10 mouse cellular contexts compared by ENCODE assay signal in the genomic region with DNA sequence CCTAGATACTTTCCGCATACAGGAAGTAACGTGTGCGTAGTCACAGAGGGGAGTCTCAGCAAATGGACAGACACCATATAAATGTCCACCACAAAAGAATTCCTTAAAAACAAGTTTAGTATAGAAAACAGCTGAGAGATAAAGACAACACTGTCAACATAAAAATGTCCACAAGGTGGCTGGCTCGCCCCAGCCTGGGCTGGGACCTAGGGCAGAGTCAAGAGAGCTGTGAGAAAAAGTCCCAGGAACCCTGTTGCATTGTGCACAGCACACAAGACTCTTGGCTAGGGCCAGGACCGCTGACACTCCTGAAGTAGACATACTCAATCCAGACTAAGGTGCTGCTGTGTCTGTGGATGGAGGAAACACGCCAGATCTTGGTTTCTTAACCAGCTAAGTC. TPM values are rescaled to one million over a fixed set of nuclear protein-coding genes. Genes with fewer than 3 reads are reported as not detected.
DNase-seq lines count a peak whose midpoint lies in the region; ATAC-seq and TF ChIP-seq lines count a peak whose summit lies in the region.
"Had no signal": no experiment of that assay in that cellular context is flagged by ENCODE, and none has a peak within 500 bp of the region (broad histone marks: within the 10 kb centered on the region; RNA-seq: fewer than 3 reads in every experiment).

No protein-coding gene starts in this region.

- H3K27ac ChIP-seq in hindbrain, embryonic 11.5 days (ENCODE audit: low read depth, low read length) = no peak overlapping the region
- H3K27ac ChIP-seq in limb, embryonic 14.5 days (replicated peaks; ENCODE audit: low read depth, low read length) = no peak overlapping the region
- H3K27ac ChIP-seq in stomach, embryonic 14.5 days (ENCODE audit: low read length) = no peak overlapping the region
- H3K27ac ChIP-seq: embryonic facial prominence, embryonic 12.5 days; lung, embryonic 15.5 days had no signal

- H3K9me3 ChIP-seq in hindbrain, embryonic 11.5 days (ENCODE audit: control insufficient read depth, low read length) = no peaks in the 10 kb centered on the region
- H3K9me3 ChIP-seq in limb, embryonic 14.5 days (ENCODE audit: control insufficient read depth, low read length) = no peaks in the 10 kb centered on the region
- H3K9me3 ChIP-seq in stomach, embryonic 14.5 days (ENCODE audit: control insufficient read depth, low read depth, low read length) = no peaks in the 10 kb centered on the region
- H3K9me3 ChIP-seq: embryonic facial prominence, embryonic 12.5 days; lung, embryonic 15.5 days had no signal

- peak; percentile 18 for DNase-seq in left cerebral cortex, postnatal 4 days
- no peak for DNase-seq in left cerebral cortex, postnatal 10 days (ENCODE audit: extremely low spot score in 1 of 2, low spot score in 2 of 2)
- DNase-seq in ZHBTc4 (ENCODE audit: low read depth, low spot score) = peak; percentile 84
- DNase-seq in hindbrain, embryonic 11.5 days (ENCODE audit: low spot score) = peak; percentile 50
- DNase-seq in limb, embryonic 14.5 days (ENCODE audit: low spot score) = no peak
- no peak for DNase-seq in spleen, postnatal 4 days (ENCODE audit: low spot score in 2 of 2)
- DNase-seq in gastrocnemius, postnatal 25 days = no peak

- TF ChIP-seq POLR2A in limb, embryonic 14.5 days (IDR thresholded peaks at IDR 0.05; ENCODE audit: borderline replicate concordance, extremely low read depth, insufficient read depth, insufficient read length) = no peak

- 0 out of 2 replicates have a peak, but pooled peaks have one; percentile 45 for ATAC-seq in hindbrain, embryonic 11.5 days (ENCODE audit: low FRiP score)
- peak; percentile 62; the same call in 1 of the 2 replicates for ATAC-seq in limb, embryonic 14.5 days (ENCODE audit: low FRiP score, low read depth)
- peak; percentile 84 for ATAC-seq in stomach, embryonic 14.5 days (ENCODE audit: insufficient number of reproducible peaks, insufficient read depth, low FRiP score, low read depth)

- no peak overlapping the region for H3K4me2 ChIP-seq in hindbrain, embryonic 11.5 days (replicated peaks; ENCODE audit: low read depth, low read length)
- no peak overlapping the region for H3K4me2 ChIP-seq in limb, embryonic 14.5 days (replicated peaks; ENCODE audit: low read depth, low read length, severe bottlenecking)
- no peak overlapping the region for H3K4me2 ChIP-seq in stomach, embryonic 14.5 days (replicated peaks; ENCODE audit: low read depth, low read length)
- H3K4me2 ChIP-seq: embryonic facial prominence, embryonic 12.5 days; lung, embryonic 15.5 days had no signal

- H3K4me1 ChIP-seq in hindbrain, embryonic 11.5 days (replicated peaks; ENCODE audit: control insufficient read depth, insufficient read depth, low read length) = no peaks in the 10 kb centered on the region
- H3K4me1 ChIP-seq in limb, embryonic 14.5 days (ENCODE audit: control insufficient read depth, insufficient read depth, low read length) = no peaks in the 10 kb centered on the region
- H3K4me1 ChIP-seq in stomach, embryonic 14.5 days (ENCODE audit: control insufficient read depth, insufficient read depth, low read length) = no peaks in the 10 kb centered on the region
- H3K4me1 ChIP-seq: lung, embryonic 15.5 days had no signal

- no peak overlapping the region for H3K4me3 ChIP-seq in hindbrain, embryonic 11.5 days (ENCODE audit: low read depth, low read length)
- no peak overlapping the region for H3K4me3 ChIP-seq in limb, embryonic 14.5 days (replicated peaks; ENCODE audit: low read length)
- H3K4me3 ChIP-seq in stomach, embryonic 14.5 days (ENCODE audit: low read depth, low read length) = no peak overlapping the region
- H3K4me3 ChIP-seq: embryonic facial prominence, embryonic 12.5 days; lung, embryonic 15.5 days had no signal

- intact Hi-C loops in left cerebral cortex, postnatal 4 days (cut with DNase I) = loop anchor here (2.0 kb wide), 1 partner anchor 455 kb away; no protein-coding TSS in a partner anchor
- intact Hi-C loops in left cerebral cortex, postnatal 10 days (cut with DNase I) = no loop called here

- WGBS in hindbrain, embryonic 11.5 days = 84% methylated on average over 6 of the region's 6 CpGs
- WGBS in limb, embryonic 14.5 days = 60% methylated on average over 6 of the region's 6 CpGs
- WGBS in stomach, embryonic 14.5 days = 81% methylated on average over 6 of the region's 6 CpGs

- no peaks in the 10 kb centered on the region for H3K27me3 ChIP-seq in hindbrain, embryonic 11.5 days (ENCODE audit: control insufficient read depth, insufficient read depth, low read length)
- H3K27me3 ChIP-seq in limb, embryonic 14.5 days (ENCODE audit: control insufficient read depth, insufficient read depth, low read length) = no peaks in the 10 kb centered on the region
- H3K27me3 ChIP-seq in stomach, embryonic 14.5 days (ENCODE audit: control insufficient read depth, insufficient read depth, low read length) = no peaks in the 10 kb centered on the region
- H3K27me3 ChIP-seq: embryonic facial prominence, embryonic 12.5 days; lung, embryonic 15.5 days had no signal

- H3K9ac ChIP-seq in hindbrain, embryonic 11.5 days (ENCODE audit: low read depth, low read length) = no peak overlapping the region
- no peak overlapping the region for H3K9ac ChIP-seq in limb, embryonic 14.5 days (ENCODE audit: low read depth, low read length, severe bottlenecking)
- no peak overlapping the region for H3K9ac ChIP-seq in stomach, embryonic 14.5 days (replicated peaks; ENCODE audit: low read depth, low read length)
- H3K9ac ChIP-seq: embryonic facial prominence, embryonic 12.5 days; lung, embryonic 15.5 days had no signal

- H3K36me3 ChIP-seq in hindbrain, embryonic 11.5 days (ENCODE audit: control insufficient read depth, insufficient read depth, low read length) = no peaks in the 10 kb centered on the region
- H3K36me3 ChIP-seq in limb, embryonic 14.5 days (ENCODE audit: control insufficient read depth, insufficient read depth, low read length) = no peaks in the 10 kb centered on the region; the same call in 1 of the 2 replicates
- H3K36me3 ChIP-seq in stomach, embryonic 14.5 days (ENCODE audit: control insufficient read depth, insufficient read depth, low read length) = peaks cover 7% of the 10 kb centered on the region; the same call in 1 of the 2 replicates

RNA-seq across cellular contexts. Expression of a gene that starts 49.6 kb away (rescaled TPM):
- total RNA-seq in left cerebral cortex, postnatal 4 days (2021) = under 1 TPM in 1 of 2 experiments, not detected in 1; 0.14 TPM
- under 1 TPM in 1 of 2 experiments, not detected in 1; 0.19 TPM for total RNA-seq in left cerebral cortex, postnatal 10 days (2021)
- polyA plus RNA-seq in hindbrain, embryonic 11.5 days (2014; fragmentation: Nextera tagmentation; extraction: Ambion mirVana) = 1.8 and 1.9 TPM in 2 replicates
- 0.14 and 0.20 TPM in 2 replicates for polyA plus RNA-seq in limb, embryonic 14.5 days (2012; rRNA removed)
- polyA plus RNA-seq in limb, embryonic 14.5 days (2014; fragmentation: Nextera tagmentation; extraction: Ambion mirVana) = 0.18 TPM in 2 replicates
- polyA plus RNA-seq in stomach, embryonic 14.5 days (2014; fragmentation: Nextera tagmentation; extraction: Ambion mirVana) = 10.8 and 23.2 TPM in 2 replicates
- total RNA-seq in gastrocnemius, postnatal 25 days (2021) = not detected

Comparison
In these comparisons a context has a peak if more than half of its experiments do, and no peak if none do; other contexts are left out.
1. DNase-seq: peak in left cerebral cortex, postnatal 4 days (single experiment), ZHBTc4 (single experiment) and hindbrain, embryonic 11.5 days (single experiment); none in left cerebral cortex, postnatal 10 days (0 of 2), limb, embryonic 14.5 days (single experiment), spleen, postnatal 4 days (0 of 2) and gastrocnemius, postnatal 25 days (single experiment).
2. Peak in every context shown above with its lines, with median percentiles within 50 percentile points of each other: ATAC-seq.